Mouse (Mus musculus) megakaryocyte, embryonic 14.5 days (primary cell): ENCODE data around the gene Pigx.

ENCODE experiments used
- FLI1 ChIP-seq: IDR thresholded peaks from 2 replicates; pipeline ENCODE4 v1.6.1; 2012; ENCODE audit warnings: low read length, inconsistent platforms, mixed read lengths
- GATA1 ChIP-seq: IDR thresholded peaks from 3 replicates; pipeline ENCODE4 v1.6.1; 2012; ENCODE audit warnings: mixed read lengths, low read length, inconsistent platforms, borderline replicate concordance

DNA sequence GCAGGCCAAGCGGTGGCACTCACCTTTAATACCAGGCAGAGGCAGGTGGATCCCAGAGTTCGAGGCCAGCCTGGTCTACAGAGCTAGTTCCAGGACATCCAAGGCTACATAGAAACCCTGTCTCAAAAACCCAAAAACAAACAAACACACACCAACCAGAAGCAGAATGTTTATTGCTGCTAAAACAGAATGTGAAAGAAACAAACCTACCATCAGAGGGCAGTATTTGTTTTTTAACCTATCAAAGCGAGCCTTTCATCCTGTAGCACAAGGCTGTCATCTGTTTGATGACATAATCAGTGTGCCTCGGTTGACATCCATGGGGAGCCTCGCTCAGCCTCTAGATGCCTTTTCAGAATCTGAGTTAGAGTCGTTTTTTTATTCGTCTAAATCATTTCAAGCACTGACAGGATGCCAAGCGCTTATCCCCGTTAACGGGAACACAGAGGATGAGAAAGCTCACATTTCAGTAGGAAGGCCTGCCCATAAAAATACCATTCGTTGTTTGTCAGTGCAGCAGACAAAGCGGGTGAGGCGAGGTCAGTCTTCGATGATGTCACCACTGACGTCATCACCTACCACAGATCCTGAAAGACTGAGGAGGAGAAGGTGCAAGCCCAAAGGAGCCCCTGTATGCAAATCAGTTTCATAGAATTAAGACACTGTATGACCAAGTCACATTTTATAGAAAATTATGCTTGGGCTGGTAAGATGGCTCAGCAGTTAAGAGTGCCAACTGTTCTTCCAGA is 11.6 kb upstream of the Pigx start:
- TF ChIP-seq GATA1 = no peak
- no peak for TF ChIP-seq FLI1
